Mouse (Mus musculus): ENCODE measurements around the gene Rhcg.

Gene Rhcg

GRCm38 (mm10) chr7:79552702-79553101, 64.8 kb downstream of the Rhcg start:
- DNase-seq (ENCODE audit: low read depth, low spot score): no peak

- no peak for DNase-seq (ENCODE audit: low read depth, low spot score)
Observed at GRCm38 (mm10) chr7:79548893-79549555, 68.4 kb downstream of the Rhcg start.

- peak; percentile 11 for DNase-seq (ENCODE audit: low read depth, low spot score)
Observed at GRCm38 (mm10) chr7:79547092-79547491, 70.4 kb downstream of the Rhcg start.

- DNase-seq (ENCODE audit: low read depth, low spot score): no peak
Observed at GRCm38 (mm10) chr7:79545066-79545400, 72.4 kb downstream of the Rhcg start.

- DNase-seq (ENCODE audit: low read depth, low spot score): no peak
Observed at GRCm38 (mm10) chr7:79544281-79545065, 73.0 kb downstream of the Rhcg start.

All from c-Kit-negative CD71-positive TER-119-positive erythroid progenitor cells, embryonic 14.5 days (primary cell).